Mouse (Mus musculus): ENCODE measurements around the gene Dscam.

Gene Dscam

GRCm38 (mm10) chr16:96884590-96884989 lies 286.0 kb downstream of the Dscam start:
- DNase-seq (ENCODE audit: low spot score): peak; percentile 82

GRCm38 (mm10) chr16:96877271-96877670 lies 293.3 kb downstream of the Dscam start:
- DNase-seq (ENCODE audit: low spot score): no peak

GRCm38 (mm10) chr16:96872799-96873198 lies 297.8 kb downstream of the Dscam start:
- peak; percentile 53 for DNase-seq (ENCODE audit: low spot score)

- peak; percentile 69 for DNase-seq (ENCODE audit: low spot score)
Measured at GRCm38 (mm10) chr16:96857571-96857970, 313.0 kb downstream of the Dscam start.

GRCm38 (mm10) chr16:96855060-96855459 lies 315.5 kb downstream of the Dscam start:
- DNase-seq (ENCODE audit: low spot score): no peak

GRCm38 (mm10) chr16:96852383-96852782 lies 318.2 kb downstream of the Dscam start:
- DNase-seq (ENCODE audit: low spot score): peak; percentile 66

- DNase-seq (ENCODE audit: low spot score): no peak
Measured at GRCm38 (mm10) chr16:96848916-96849315, 321.6 kb downstream of the Dscam start.

GRCm38 (mm10) chr16:96846585-96846984 lies 324.0 kb downstream of the Dscam start:
- DNase-seq (ENCODE audit: low spot score): no peak

- DNase-seq (ENCODE audit: low spot score): no peak
Measured at GRCm38 (mm10) chr16:96846113-96846512, 324.4 kb downstream of the Dscam start.

GRCm38 (mm10) chr16:96845475-96846098 lies 325.0 kb downstream of the Dscam start:
- no peak for DNase-seq (ENCODE audit: low spot score)

- DNase-seq (ENCODE audit: low spot score): peak; percentile 45
Measured at GRCm38 (mm10) chr16:96843691-96844400, 326.7 kb downstream of the Dscam start.

- no peak for DNase-seq (ENCODE audit: low spot score)
Measured at GRCm38 (mm10) chr16:96842829-96843360, 327.7 kb downstream of the Dscam start.

GRCm38 (mm10) chr16:96819649-96820048 lies 350.9 kb downstream of the Dscam start:
- DNase-seq (ENCODE audit: low spot score): peak; percentile 80

- DNase-seq (ENCODE audit: low spot score): peak; percentile 19
Measured at GRCm38 (mm10) chr16:96806298-96806697, 364.3 kb downstream of the Dscam start.

- no peak for DNase-seq (ENCODE audit: low spot score)
Measured at GRCm38 (mm10) chr16:96802636-96803035, 367.9 kb downstream of the Dscam start.

- no peak for DNase-seq (ENCODE audit: low spot score)
Measured at GRCm38 (mm10) chr16:96801650-96802237, 368.8 kb downstream of the Dscam start.

- peak; percentile 74 for DNase-seq (ENCODE audit: low spot score)
Measured at GRCm38 (mm10) chr16:96795431-96795830, 375.1 kb downstream of the Dscam start.

- DNase-seq (ENCODE audit: low spot score): no peak
Measured at GRCm38 (mm10) chr16:96791307-96791706, 379.2 kb downstream of the Dscam start.

GRCm38 (mm10) chr16:96788286-96788685 lies 382.3 kb downstream of the Dscam start:
- peak; percentile 38 for DNase-seq (ENCODE audit: low spot score)

- no peak for DNase-seq (ENCODE audit: low spot score)
Measured at GRCm38 (mm10) chr16:96779021-96779420, 391.5 kb downstream of the Dscam start.

GRCm38 (mm10) chr16:96774245-96774644 lies 396.3 kb downstream of the Dscam start:
- DNase-seq (ENCODE audit: low spot score): no peak

- DNase-seq (ENCODE audit: low spot score): no peak
Measured at GRCm38 (mm10) chr16:96767985-96768384, 402.6 kb downstream of the Dscam start.

GRCm38 (mm10) chr16:96767508-96767907 lies 403.0 kb downstream of the Dscam start:
- no peak for DNase-seq (ENCODE audit: low spot score)

All from MN1 (cell line).